Mouse (Mus musculus) limb, embryonic 13.5 days (tissue): Measurements from ENCODE around the gene 6030468B19Rik. TPM values are rescaled to one million over a fixed set of nuclear protein-coding genes. Genes with fewer than 3 reads are reported as not detected.
A peak's percentile ranks its signal among the peaks of the same experiment; 100 is the strongest.

ENCODE experiments used
- ATAC-seq: fragments of 200-750 bp; cut with Nextera tagmentation; 2 replicates; pipeline ENCODE4 v1.8.0; 2017; ENCODE audit warnings: low read depth, moderate number of reproducible peaks, moderate TSS enrichment; ENCODE audit not compliant: low FRiP score
- H3K27ac ChIP-seq: fragments of 300-500 bp; sonication (generic); 2 replicates; pipeline ENCODE4 v1.5.1; 2015; ENCODE audit warnings: inconsistent platforms, mild to moderate bottlenecking, moderate library complexity
- H3K27me3 ChIP-seq: fragments of 300-500 bp; sonication (generic); 2 replicates; pipeline ENCODE4 v1.6.1; 2015; ENCODE audit warnings: mild to moderate bottlenecking, inconsistent platforms
- H3K36me3 ChIP-seq: fragments of 300-500 bp; sonication (generic); 2 replicates; pipeline ENCODE4 v1.6.1; 2015; ENCODE audit warnings: inconsistent platforms, mild to moderate bottlenecking, moderate library complexity
- H3K4me1 ChIP-seq: fragments of 300-500 bp; sonication (generic); 2 replicates; pipeline ENCODE4 v1.6.1; 2015; ENCODE audit warnings: inconsistent platforms
- H3K4me2 ChIP-seq: fragments of 300-500 bp; sonication (generic); replicated peaks from 2 replicates; pipeline ENCODE4 v1.6.1; 2015; ENCODE audit warnings: inconsistent platforms, mild to moderate bottlenecking, moderate library complexity
- H3K4me3 ChIP-seq: fragments of 300-500 bp; sonication (generic); 2 replicates; pipeline ENCODE4 v1.5.1; 2015; ENCODE audit warnings: moderate library complexity, mild to moderate bottlenecking, inconsistent platforms
- H3K9ac ChIP-seq: fragments of 300-500 bp; sonication (generic); 2 replicates; pipeline ENCODE4 v1.6.1; 2015; ENCODE audit warnings: mild to moderate bottlenecking, inconsistent platforms
- H3K9me3 ChIP-seq: fragments of 300-500 bp; sonication (generic); 2 replicates; pipeline ENCODE4 v1.6.1; 2016; ENCODE audit warnings: inconsistent platforms
- WGBS: fragments of 180-500 bp; shearing (Covaris S2); methylation state at CpG from one replicate; pipeline ENCODE4 v1.1.7; 2015; 5-methylcytosine and 5-hydroxymethylcytosine counted together
- polyA plus RNA-seq: library from polyadenylated mRNA; unstranded; fragments of >200 nt; fragmentation: Nextera tagmentation; extraction: Ambion mirVana; gene quantifications from 2 replicates; pipeline ENCODE4 v1.2.1, GENCODE M21; 2015

The 6030468B19Rik gene
- polyA plus RNA-seq, 1 experiment from 2014 or later: 0.41 TPM

GRCm38 (mm10) chr11:117834086-117834485 is 36.6 kb downstream of the 6030468B19Rik start:
- Histone ChIP-seq H3K9ac (no peak overlapping the region), H3K36me3 (no peaks in the 10 kb centered on the region), H3K4me1 (peaks cover 29% of the 10 kb centered on the region), H3K27ac (no peak overlapping the region), H3K9me3 (no peaks in the 10 kb centered on the region), H3K4me2 (no peak overlapping the region), H3K4me3 (no peak overlapping the region), H3K27me3 (no peaks in the 10 kb centered on the region)
- ATAC-seq: no peak
- 89% methylated on average over 8 of the region's 8 CpGs for WGBS

DNA sequence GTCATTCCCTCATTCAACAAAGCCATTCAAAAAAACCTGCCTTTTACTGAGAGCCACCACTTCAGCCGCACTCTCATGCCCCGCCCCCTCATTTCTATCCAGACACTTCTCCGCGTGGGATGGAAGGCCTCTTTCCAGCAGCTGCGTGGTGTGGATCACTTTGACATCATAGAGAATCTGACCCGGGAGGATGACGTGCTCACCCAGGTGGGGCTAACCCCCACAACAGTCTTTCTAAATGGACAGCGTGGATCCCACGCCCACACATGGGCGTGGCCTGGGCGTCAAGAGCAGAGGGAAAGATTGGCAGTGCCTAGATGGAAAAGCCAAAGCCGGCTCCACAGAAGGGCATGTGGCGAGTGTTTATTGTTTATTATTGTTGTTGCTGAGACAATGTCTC is 38.8 kb downstream of the 6030468B19Rik start:
- peak overlapping the region; percentile 19; the same call in 1 of the 2 replicates for H3K4me3 ChIP-seq
- H3K9ac ChIP-seq: no peak overlapping the region
- 31% methylated on average over 13 of the region's 13 CpGs for WGBS
- peaks cover 14% of the 10 kb centered on the region for H3K4me1 ChIP-seq
- no peaks in the 10 kb centered on the region for H3K9me3 ChIP-seq
- H3K4me2 ChIP-seq: peak overlapping the region; percentile 54
- no peak overlapping the region for H3K27ac ChIP-seq
- ATAC-seq: no peak
- no peaks in the 10 kb centered on the region for H3K27me3 ChIP-seq
- H3K36me3 ChIP-seq: no peaks in the 10 kb centered on the region

GRCm38 (mm10) chr11:117838572-117838971 is 41.1 kb downstream of the 6030468B19Rik start:
- H3K4me1 ChIP-seq: peaks cover 8% of the 10 kb centered on the region; the same call in 1 of the 2 replicates
- no peak for ATAC-seq
- 47% methylated on average over 2 of the region's 2 CpGs for WGBS

DNA sequence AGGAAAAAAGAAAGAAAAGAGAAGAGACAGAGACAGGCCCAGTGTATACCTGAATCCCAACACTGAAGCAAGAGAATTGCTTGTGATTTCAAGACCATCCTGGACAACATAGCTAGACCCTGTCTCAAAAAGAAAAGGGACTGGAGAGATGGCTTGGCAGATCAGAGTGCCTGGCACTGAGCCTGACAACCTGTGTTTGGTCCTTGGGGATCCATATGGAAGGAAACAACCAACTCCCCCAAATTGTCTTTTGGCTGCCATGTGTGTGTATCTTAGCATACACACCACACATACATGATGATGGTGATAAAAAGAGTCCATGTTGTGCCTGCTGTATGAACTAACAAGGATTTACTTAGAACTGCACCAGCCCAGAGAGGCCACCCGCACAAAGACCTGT is 41.6 kb downstream of the 6030468B19Rik start:
- Histone ChIP-seq H3K9ac (no peak overlapping the region), H3K27me3 (no peaks in the 10 kb centered on the region), H3K4me1 (peaks cover 8% of the 10 kb centered on the region; the same call in 1 of the 2 replicates), H3K27ac (no peak overlapping the region), H3K36me3 (no peaks in the 10 kb centered on the region), H3K9me3 (no peaks in the 10 kb centered on the region), H3K4me2 (no peak overlapping the region), H3K4me3 (no peak overlapping the region)
- WGBS: 96% methylated on average over 1 of the region's 1 CpGs
- ATAC-seq: no peak

More at GRCm38 (mm10) chr11:117838572-117838971, 41.1 kb downstream of the 6030468B19Rik start:
- Histone ChIP-seq H3K9me3 (no peaks in the 10 kb centered on the region), H3K36me3 (no peaks in the 10 kb centered on the region), H3K4me2 (no peak overlapping the region), H3K27me3 (no peaks in the 10 kb centered on the region), H3K27ac (no peak overlapping the region), H3K9ac (no peak overlapping the region), H3K4me3 (no peak overlapping the region)

DNA sequence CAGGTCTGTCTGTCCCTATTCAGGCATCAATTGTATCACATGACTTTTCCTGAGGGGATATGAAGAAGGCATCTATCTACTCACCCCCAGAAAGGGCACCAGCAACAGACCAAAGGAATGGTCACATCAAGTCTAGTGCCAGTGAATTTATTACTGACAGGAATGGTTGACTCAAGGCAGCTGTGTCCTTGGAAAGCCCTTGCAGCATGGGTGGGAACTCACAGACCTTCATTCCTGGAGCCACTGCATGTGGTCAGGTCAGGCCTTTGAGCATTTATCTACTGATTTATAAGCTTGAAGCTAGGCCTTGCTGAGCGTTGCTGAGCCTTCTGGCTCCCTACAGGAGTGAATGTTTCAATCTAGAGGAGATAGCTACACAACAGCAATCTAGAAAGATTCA is 43.5 kb downstream of the 6030468B19Rik start:
- Histone ChIP-seq H3K27me3 (no peaks in the 10 kb centered on the region), H3K9ac (no peak overlapping the region), H3K36me3 (no peaks in the 10 kb centered on the region), H3K4me1 (peaks cover 8% of the 10 kb centered on the region; the same call in 1 of the 2 replicates), H3K9me3 (no peaks in the 10 kb centered on the region), H3K4me2 (no peak overlapping the region), H3K4me3 (no peak overlapping the region), H3K27ac (no peak overlapping the region)
- WGBS: 27% methylated on average over 1 of the region's 1 CpGs
- no peak for ATAC-seq

GRCm38 (mm10) chr11:117843434-117843833 is 46.0 kb downstream of the 6030468B19Rik start:
- WGBS: 77% methylated on average over 2 of the region's 2 CpGs
- ATAC-seq: no peak
- Histone ChIP-seq H3K27me3 (no peaks in the 10 kb centered on the region), H3K4me1 (peaks cover 13% of the 10 kb centered on the region), H3K27ac (no peak overlapping the region), H3K9me3 (no peaks in the 10 kb centered on the region), H3K4me2 (no peak overlapping the region), H3K9ac (no peak overlapping the region), H3K4me3 (no peak overlapping the region), H3K36me3 (no peaks in the 10 kb centered on the region)

DNA sequence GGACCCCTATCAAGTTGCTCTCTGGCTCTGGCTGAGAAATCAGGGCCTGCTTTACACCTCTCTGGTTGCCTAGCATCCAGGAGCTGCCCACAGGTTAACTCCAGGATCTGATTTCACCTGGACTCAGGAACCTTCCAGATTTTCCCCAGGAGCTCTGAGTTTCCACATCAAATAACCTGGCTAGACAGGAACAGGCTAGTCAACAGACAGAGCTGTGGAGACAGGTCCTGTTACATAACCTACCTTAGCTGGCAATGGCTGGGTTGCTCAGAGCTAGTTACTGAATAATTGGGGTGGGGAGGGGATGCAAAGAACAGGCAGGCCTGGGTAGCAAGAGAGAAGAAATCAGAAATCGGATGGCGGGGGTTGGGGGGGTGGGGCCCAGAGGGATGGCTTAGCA is 47.5 kb downstream of the 6030468B19Rik start:
- Histone ChIP-seq H3K4me3 (no peak overlapping the region), H3K9ac (no peak overlapping the region), H3K27ac (no peak overlapping the region)

GRCm38 (mm10) chr11:117845651-117846050 is 48.2 kb downstream of the 6030468B19Rik start:
- no peak overlapping the region for H3K4me3 ChIP-seq
- ATAC-seq: no peak
- H3K9me3 ChIP-seq: no peaks in the 10 kb centered on the region
- peaks cover 23% of the 10 kb centered on the region for H3K4me1 ChIP-seq
- no peak overlapping the region for H3K4me2 ChIP-seq
- no peaks in the 10 kb centered on the region for H3K27me3 ChIP-seq
- WGBS: 82% methylated on average over 2 of the region's 2 CpGs
- no peaks in the 10 kb centered on the region for H3K36me3 ChIP-seq
- H3K9ac ChIP-seq: no peak overlapping the region
- H3K27ac ChIP-seq: no peak overlapping the region

More for the DNA sequence above, 47.5 kb downstream of the 6030468B19Rik start:
- no peak for ATAC-seq
- Histone ChIP-seq H3K9me3 (no peaks in the 10 kb centered on the region), H3K36me3 (no peaks in the 10 kb centered on the region), H3K27me3 (no peaks in the 10 kb centered on the region), H3K4me1 (peaks cover 17% of the 10 kb centered on the region), H3K4me2 (no peak overlapping the region)
- 84% methylated on average over 2 of the region's 2 CpGs for WGBS

- H3K9me3 ChIP-seq: no peaks in the 10 kb centered on the region
- WGBS: 67% methylated on average over 5 of the region's 5 CpGs
Observed at GRCm38 (mm10) chr11:117846640-117847039, 49.2 kb downstream of the 6030468B19Rik start.

DNA sequence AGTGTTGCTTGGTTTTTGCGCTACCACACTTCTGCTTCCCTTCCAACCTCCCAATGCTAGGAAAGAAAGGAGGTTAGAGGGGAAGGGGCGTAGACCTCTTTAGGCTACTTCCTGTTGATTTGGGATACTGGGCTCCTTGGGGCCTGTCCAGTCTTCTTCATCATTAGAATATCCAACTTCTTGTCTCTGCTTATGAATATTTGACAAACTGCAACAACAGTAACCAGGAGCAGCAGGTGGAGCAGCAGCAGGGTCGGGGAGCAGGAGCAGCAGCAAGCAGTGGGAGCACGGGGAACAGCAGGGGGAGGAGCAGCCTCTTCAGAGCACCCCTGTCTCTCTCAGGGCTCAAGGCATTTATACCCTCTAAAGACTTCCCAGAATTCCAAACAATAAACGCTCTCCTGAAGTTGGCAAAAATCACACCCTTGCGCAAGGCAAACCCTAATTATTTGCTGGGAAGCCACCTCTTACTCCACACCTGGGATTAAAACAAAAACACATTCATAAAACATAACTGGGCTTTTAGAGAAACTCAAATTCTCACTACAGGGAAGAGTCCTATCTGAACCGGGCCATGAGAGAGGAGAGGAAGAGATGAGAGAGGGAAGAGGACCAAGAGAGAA is 50.2 kb downstream of the 6030468B19Rik start:
- peaks cover 15% of the 10 kb centered on the region for H3K36me3 ChIP-seq
- peak overlapping the region; percentile 70 for H3K4me3 ChIP-seq
- no peaks in the 10 kb centered on the region for H3K27me3 ChIP-seq
- H3K9me3 ChIP-seq: no peaks in the 10 kb centered on the region
- 65% methylated on average over 7 of the region's 7 CpGs for WGBS
- peak overlapping the region; percentile 85 for H3K4me2 ChIP-seq
- ATAC-seq: no peak
- H3K9ac ChIP-seq: peak overlapping the region; percentile 86
- H3K4me1 ChIP-seq: peaks cover 28% of the 10 kb centered on the region
- H3K27ac ChIP-seq: peak overlapping the region; percentile 96

More at GRCm38 (mm10) chr11:117846640-117847039, 49.2 kb downstream of the 6030468B19Rik start:
- no peak overlapping the region for H3K4me2 ChIP-seq
- H3K4me3 ChIP-seq: no peak overlapping the region
- peaks cover 28% of the 10 kb centered on the region for H3K4me1 ChIP-seq
- H3K27ac ChIP-seq: no peak overlapping the region
- no peaks in the 10 kb centered on the region for H3K27me3 ChIP-seq
- no peak overlapping the region for H3K9ac ChIP-seq
- ATAC-seq: no peak
- peaks cover 4% of the 10 kb centered on the region; the same call in 1 of the 2 replicates for H3K36me3 ChIP-seq

DNA sequence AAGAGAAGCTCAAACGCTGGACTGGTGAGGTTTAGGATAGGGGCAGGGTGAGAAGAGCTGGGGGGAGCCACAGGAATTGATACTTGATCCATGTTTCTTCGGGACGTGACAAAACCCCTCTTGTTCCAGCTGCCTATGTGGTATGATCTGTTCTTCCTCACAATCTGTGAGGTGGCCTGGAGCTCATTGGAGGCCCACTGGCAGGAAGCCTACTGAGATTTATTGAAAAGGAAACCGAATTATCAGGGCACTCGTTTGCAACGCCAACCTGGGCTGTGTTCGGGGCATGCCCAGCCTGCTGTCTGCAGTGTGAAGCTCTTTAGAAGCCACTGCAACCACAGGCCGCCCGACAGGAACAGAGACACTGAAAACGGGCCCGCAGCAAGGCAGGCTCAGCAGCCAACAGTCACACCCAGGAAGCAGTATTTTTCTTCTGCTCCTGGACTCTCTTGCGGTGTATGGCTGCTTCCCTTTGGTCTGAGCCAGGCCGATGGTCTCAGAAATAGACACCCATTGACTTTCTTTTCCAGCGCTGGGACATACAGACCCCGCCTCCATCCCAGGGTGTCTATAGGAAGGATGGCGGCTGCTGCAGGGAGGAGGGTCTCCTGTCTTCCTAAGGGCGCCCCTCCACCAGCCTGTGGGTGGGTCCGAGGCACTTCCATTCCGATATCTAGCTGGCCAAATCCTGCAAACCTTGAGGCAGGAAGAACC is 51.0 kb downstream of the 6030468B19Rik start:
- H3K9ac ChIP-seq: peak overlapping the region; percentile 86
- H3K36me3 ChIP-seq: peaks cover 22% of the 10 kb centered on the region
- H3K4me1 ChIP-seq: peaks cover 28% of the 10 kb centered on the region
- 7% methylated on average over 19 of the region's 19 CpGs for WGBS
- no peaks in the 10 kb centered on the region for H3K27me3 ChIP-seq
- H3K4me2 ChIP-seq: peak overlapping the region; percentile 85
- H3K27ac ChIP-seq: peak overlapping the region; percentile 96
- peak; percentile 84 for ATAC-seq
- peak overlapping the region; percentile 70 for H3K4me3 ChIP-seq
- H3K9me3 ChIP-seq: no peaks in the 10 kb centered on the region

- peaks cover 29% of the 10 kb centered on the region for H3K36me3 ChIP-seq
- no peaks in the 10 kb centered on the region for H3K9me3 ChIP-seq
- peaks cover 28% of the 10 kb centered on the region for H3K4me1 ChIP-seq
- WGBS: under 1% methylated on average over 51 of the region's 51 CpGs
- H3K4me2 ChIP-seq: peak within 1 kb of the TSS; percentile 85
- peak within 1 kb of the TSS; percentile 70 for H3K4me3 ChIP-seq
- H3K27me3 ChIP-seq: no peaks in the 10 kb centered on the region
- peak within 1 kb of the TSS; percentile 96 for H3K27ac ChIP-seq
- peak; percentile 93 for ATAC-seq
- peak within 1 kb of the TSS; percentile 86 for H3K9ac ChIP-seq
Observed at GRCm38 (mm10) chr11:117848985-117849671, 51.7 kb downstream of the 6030468B19Rik start, which contains the start of gene Birc5. Gene Birc5 (plus strand): TSS chr11:117849251.
